Mouse (Mus musculus) CH12.LX (cell line): ENCODE measurements around the gene Car5a. TPM values are rescaled to one million over a fixed set of nuclear protein-coding genes. Genes with fewer than 3 reads are reported as not detected.
A peak's percentile ranks its signal among the peaks of the same experiment; 100 is the strongest.

Experiments
- DNase-seq: peaks from one replicate; pipeline ENCODE4 v3.0.0-alpha.2; 2013; ENCODE audit errors: extremely low read depth
- H3K27ac ChIP-seq: 2 replicates; pipeline ENCODE4 v1.5.1; 2012; ENCODE audit warnings: low read depth, mild to moderate bottlenecking, control low read depth, moderate library complexity; ENCODE audit not compliant: insufficient read depth
- H3K27me3 ChIP-seq: replicated peaks from 2 replicates; pipeline ENCODE3; 2012; ENCODE audit warnings: inconsistent platforms
- H3K36me3 ChIP-seq, 2 experiments: replicated peaks in 1 of 2; 2 replicates each; pipeline versions ENCODE3 to v1.6.1; 2012; ENCODE audit warnings: inconsistent platforms in 1 of 2, low read length in 1 of 2, mild to moderate bottlenecking in 1 of 2, mixed read lengths in 1 of 2, moderate library complexity in 1 of 2; ENCODE audit not compliant: control insufficient read depth in 1 of 2, insufficient read depth in 1 of 2
- H3K4me1 ChIP-seq, 2 experiments: 2 replicates each; pipeline ENCODE4 v1.6.1; 2012; ENCODE audit warnings: inconsistent platforms in 1 of 2, moderate library complexity in 1 of 2; ENCODE audit not compliant: insufficient read depth in 2 of 2, control insufficient read depth in 1 of 2
- H3K4me2 ChIP-seq: 2 replicates; pipeline ENCODE4 v1.6.1; 2012; ENCODE audit warnings: low read depth, mild to moderate bottlenecking, control low read depth; ENCODE audit not compliant: poor library complexity, insufficient read depth, severe bottlenecking
- H3K4me3 ChIP-seq, 3 experiments: fragments of 150-350 bp in 1 of 3; sonication (generic) in 1 of 3; replicated peaks in 1 of 3; 2 replicates each; pipeline versions ENCODE3 to v1.5.1; 2011 to 2012; ENCODE audit warnings: low read depth in 2 of 3, low read length in 2 of 3, mild to moderate bottlenecking in 2 of 3, moderate library complexity in 2 of 3, control low read depth in 1 of 3, improper control_type of control experiment in 1 of 3, inconsistent platforms in 1 of 3, mixed read lengths in 1 of 3; ENCODE audit not compliant: poor library complexity in 1 of 3
- H3K79me2 ChIP-seq: replicated peaks from 2 replicates; pipeline ENCODE4 v1.6.1; 2012; ENCODE audit warnings: mild to moderate bottlenecking, moderate library complexity; ENCODE audit not compliant: control insufficient read depth, poor library complexity, insufficient read depth, severe bottlenecking; ENCODE audit errors: extremely low read depth
- H3K9ac ChIP-seq: 2 replicates; pipeline ENCODE4 v1.6.1; 2012; ENCODE audit warnings: low read depth, mild to moderate bottlenecking, control low read depth, moderate library complexity; ENCODE audit not compliant: insufficient read depth
- H3K9me3 ChIP-seq: replicated peaks from 2 replicates; pipeline ENCODE3; 2012; ENCODE audit warnings: low read length, inconsistent platforms, mixed read lengths
- BHLHE40 ChIP-seq: IDR thresholded peaks from 2 replicates; pipeline ENCODE4 v1.6.1; 2011; ENCODE audit warnings: mild to moderate bottlenecking, low read depth, low read length, improper control_type of control experiment
- CTCF ChIP-seq, 2 experiments: IDR thresholded peaks in 1 of 2; conservative IDR thresholded peaks in 1 of 2; 2 replicates each; pipeline ENCODE4 v1.5.1; 2011 to 2012; ENCODE audit warnings: low read depth in 2 of 2, low read length in 2 of 2, improper control_type of control experiment in 1 of 2, inconsistent platforms in 1 of 2, mild to moderate bottlenecking in 1 of 2, moderate library complexity in 1 of 2
- EP300 ChIP-seq: IDR thresholded peaks from 2 replicates; pipeline ENCODE4 v1.6.1; 2011; ENCODE audit warnings: low read length, improper control_type of control experiment
- ETS1 ChIP-seq: conservative IDR thresholded peaks from 2 replicates; pipeline ENCODE4 v1.6.1; 2012; ENCODE audit warnings: low read depth, mild to moderate bottlenecking, inconsistent platforms, low read length, improper control_type of control experiment, moderate library complexity
- HCFC1 ChIP-seq: IDR thresholded peaks from 2 replicates; pipeline ENCODE4 v1.6.1; 2012; ENCODE audit warnings: low read depth, mild to moderate bottlenecking, inconsistent platforms, low read length, improper control_type of control experiment
- IRF4 ChIP-seq: IDR thresholded peaks from 2 replicates; pipeline ENCODE4 v1.6.1; 2014; ENCODE audit warnings: low read depth, mild to moderate bottlenecking, inconsistent platforms, low read length, improper control_type of control experiment
- JUN ChIP-seq: IDR thresholded peaks from 2 replicates; pipeline ENCODE4 v1.6.1; 2011; ENCODE audit warnings: low read depth, mild to moderate bottlenecking, low read length, improper control_type of control experiment, moderate library complexity; ENCODE audit not compliant: insufficient read depth
- JUND ChIP-seq: conservative IDR thresholded peaks from 2 replicates; pipeline ENCODE4 v1.6.1; 2011; ENCODE audit warnings: low read depth, low read length, improper control_type of control experiment
- MAX ChIP-seq: IDR thresholded peaks from 2 replicates; pipeline ENCODE4 v1.6.1; 2011; ENCODE audit warnings: low read length, improper control_type of control experiment
- MEF2A ChIP-seq: IDR thresholded peaks from 2 replicates; pipeline ENCODE4 v1.6.1; 2014; ENCODE audit warnings: low read depth, mild to moderate bottlenecking, inconsistent platforms, low read length, improper control_type of control experiment, borderline replicate concordance
- MXI1 ChIP-seq: IDR thresholded peaks from 2 replicates; pipeline ENCODE4 v1.6.1; 2011; ENCODE audit warnings: mild to moderate bottlenecking, low read depth, low read length, improper control_type of control experiment
- MYC ChIP-seq: IDR thresholded peaks from 2 replicates; pipeline ENCODE4 v1.6.1; 2011; ENCODE audit warnings: low read depth, mild to moderate bottlenecking, improper control_type of control experiment, low read length
- NELFE ChIP-seq: IDR thresholded peaks from 2 replicates; pipeline ENCODE4 v1.6.1; 2011; ENCODE audit warnings: low read depth, low read length, improper control_type of control experiment
- PAX5 ChIP-seq: IDR thresholded peaks from 2 replicates; pipeline ENCODE4 v1.6.1; 2012; ENCODE audit warnings: low read length, inconsistent platforms, mixed read lengths
- POLR2AphosphoS2 ChIP-seq: IDR thresholded peaks from 2 replicates; pipeline ENCODE4 v1.6.1; 2011; ENCODE audit warnings: low read depth, low read length, improper control_type of control experiment
- RAD21 ChIP-seq: IDR thresholded peaks from 2 replicates; pipeline ENCODE4 v1.6.1; 2011; ENCODE audit warnings: low read depth, mild to moderate bottlenecking, low read length, improper control_type of control experiment, moderate library complexity
- RCOR1 ChIP-seq: conservative IDR thresholded peaks from 2 replicates; pipeline ENCODE4 v1.6.1; 2012; ENCODE audit warnings: low read depth, mild to moderate bottlenecking, inconsistent platforms, low read length, improper control_type of control experiment
- SMC3 ChIP-seq: IDR thresholded peaks from 2 replicates; pipeline ENCODE4 v1.6.1; 2011; ENCODE audit warnings: low read depth, low read length, improper control_type of control experiment
- TBP ChIP-seq: conservative IDR thresholded peaks from 2 replicates; pipeline ENCODE4 v1.6.1; 2011; ENCODE audit warnings: low read depth, low read length, improper control_type of control experiment
- TCF12 ChIP-seq: IDR thresholded peaks from 2 replicates; pipeline ENCODE4 v1.6.1; 2014; ENCODE audit warnings: low read depth, mild to moderate bottlenecking, inconsistent platforms, low read length, improper control_type of control experiment
- UBTF ChIP-seq: IDR thresholded peaks from 2 replicates; pipeline ENCODE4 v1.6.1; 2012; ENCODE audit warnings: low read depth, mild to moderate bottlenecking, inconsistent platforms, low read length, improper control_type of control experiment, moderate library complexity
- USF1 ChIP-seq: IDR thresholded peaks from 2 replicates; pipeline ENCODE4 v1.6.1; 2014; ENCODE audit warnings: low read depth, mild to moderate bottlenecking, inconsistent platforms, low read length, improper control_type of control experiment
- USF2 ChIP-seq: conservative IDR thresholded peaks from 2 replicates; pipeline ENCODE4 v1.6.1; 2011; ENCODE audit warnings: low read depth, low read length, improper control_type of control experiment
- ZKSCAN1 ChIP-seq: IDR thresholded peaks from 2 replicates; pipeline ENCODE4 v1.6.1; 2012; ENCODE audit warnings: low read depth, inconsistent platforms, low read length, improper control_type of control experiment, borderline replicate concordance
- ZMIZ1 ChIP-seq: IDR thresholded peaks from 2 replicates; pipeline ENCODE4 v1.6.1; 2012; ENCODE audit warnings: low read depth, mild to moderate bottlenecking, inconsistent platforms, low read length, improper control_type of control experiment
- ZNF384 ChIP-seq: IDR thresholded peaks from 2 replicates; pipeline ENCODE4 v1.6.1; 2012; ENCODE audit warnings: low read depth, low read length, improper control_type of control experiment, inconsistent platforms
- dilution Hi-C: fragments of 300-500 bp; cut with MboI; formaldehyde crosslinking; loops from 2 replicates; pipeline ENCODE4 v1.14.3; 2020; ENCODE audit warnings: low sequenced_read_pairs; ENCODE audit not compliant: extremely low pct_unique_long_range_greater_than_20kb, extremely low pct_ligation_motif_present
- in situ Hi-C: fragments of 300-500 bp; cut with MboI; formaldehyde crosslinking; loops from 3 replicates; pipeline ENCODE4 v1.14.3; 2019; ENCODE audit warnings: low sequenced_read_pairs, low pct_ligation_motif_present, low pct_unique_long_range_greater_than_20kb, mixed read lengths
- polyA plus RNA-seq: library from polyadenylated mRNA; unstranded; fragments of >175 nt; gene quantifications from 2 replicates; pipeline ENCODE4 v1.2.1, GENCODE M21; 2012; ENCODE audit warnings: low read depth; ENCODE audit not compliant: insufficient read length
- total RNA-seq, 2 experiments: library from RNA; depleted of rRNA; stranded (reverse); fragments of 300-350 nt in 1 of 2; fragments of >200 nt in 1 of 2; gene quantifications; 2 replicates each; pipeline ENCODE4 v1.2.3; 2012 to 2014

Gene Car5a
- total and polyA plus RNA-seq, 3 experiments, result 1.6 to 9.7 TPM; not detected in 1

GRCm38 (mm10) chr8:121895910-121896309 lies 48.8 kb downstream of the Car5a start:
- TF ChIP-seq TCF12 (no peak), UBTF (no peak), MYC (no peak), PAX5 (no peak), RCOR1 (no peak), SMC3 (no peak), USF1 (no peak), BHLHE40 (no peak), POLR2AphosphoS2 (no peak), ETS1 (no peak), TBP (no peak), MXI1 (no peak)
- in situ Hi-C loops, result no loop called here
- peak overlapping the region; percentile 55 for H3K27ac ChIP-seq
- H3K4me1 ChIP-seq, result peaks cover 21 to 76% of the 10 kb centered on the region in 2 experiments
- H3K27me3 ChIP-seq, result no peaks in the 10 kb centered on the region
- DNase-seq, result no peak
- no peak overlapping the region for H3K9ac ChIP-seq
- peaks cover 74 to 91% of the 10 kb centered on the region in 2 experiments for H3K36me3 ChIP-seq
- H3K4me3 ChIP-seq, result no peak overlapping the region
- dilution Hi-C loops, result no loop called here
- no peak overlapping the region for H3K4me2 ChIP-seq
- no peaks in the 10 kb centered on the region for H3K9me3 ChIP-seq
- peaks cover 93% of the 10 kb centered on the region for H3K79me2 ChIP-seq

- Histone ChIP-seq H3K9me3 (no peaks in the 10 kb centered on the region), H3K36me3 (peaks cover 98 to 100% of the 10 kb centered on the region in 2 experiments), H3K4me2 (no peak overlapping the region), H3K27me3 (no peaks in the 10 kb centered on the region), H3K79me2 (peaks cover 88% of the 10 kb centered on the region), H3K27ac (no peak overlapping the region), H3K9ac (no peak overlapping the region), H3K4me1 (peaks cover 18 to 81% of the 10 kb centered on the region in 2 experiments), H3K4me3 (no peak overlapping the region)
- in situ Hi-C loops, result no loop called here
- TF ChIP-seq USF2 (no peak), MAX (no peak), MXI1 (no peak), RAD21 (no peak), MEF2A (no peak), TBP (no peak), CTCF (conservative IDR thresholded peaks at IDR 0.05 in 1 of 2, IDR thresholded peaks at IDR 0.05 in 1 of 2; ENCODE audit: low read depth in 2 of 2, low read length in 2 of 2) (no peak), ZNF384 (no peak), ETS1 (no peak), PAX5 (no peak), ZKSCAN1 (no peak), ZMIZ1 (no peak), JUN (no peak), EP300 (no peak), NELFE (no peak), HCFC1 (no peak), IRF4 (no peak), JUND (no peak), POLR2AphosphoS2 (no peak)
- dilution Hi-C loops, result no loop called here
- no peak for DNase-seq
Observed at GRCm38 (mm10) chr8:121892875-121893274, 51.8 kb downstream of the Car5a start.
